Comparison of ENCODE assay signal across 11 mouse cellular contexts in genomic region chr1:162083886-162084478, GRCm38 (mm10).
A peak's percentile ranks its signal among the peaks of the same experiment; 100 is the strongest.
DNase-seq lines count a peak whose midpoint lies in the region; ATAC-seq lines count a peak whose summit lies in the region.
"Had no signal": no experiment of that assay in that cellular context is flagged by ENCODE, and none has a peak within 500 bp of the region (broad histone marks: within the 10 kb centered on the region; RNA-seq: fewer than 3 reads in every experiment).

No protein-coding gene starts in this region.

- H3K4me2 ChIP-seq in kidney, embryonic 15.5 days, result no peak overlapping the region
- H3K4me2 ChIP-seq in midbrain, embryonic 15.5 days, result no peak overlapping the region
- no peak overlapping the region for H3K4me2 ChIP-seq in midbrain, embryonic 13.5 days (replicated peaks)
- no peak overlapping the region for H3K4me2 ChIP-seq in limb, embryonic 11.5 days (ENCODE audit: low read depth, severe bottlenecking)
- H3K4me2 ChIP-seq: neural tube, embryonic 12.5 days had no signal

- H3K9me3 ChIP-seq in kidney, embryonic 15.5 days (replicated peaks), result no peaks in the 10 kb centered on the region
- no peaks in the 10 kb centered on the region for H3K9me3 ChIP-seq in midbrain, embryonic 15.5 days
- no peaks in the 10 kb centered on the region for H3K9me3 ChIP-seq in midbrain, embryonic 13.5 days
- no peaks in the 10 kb centered on the region for H3K9me3 ChIP-seq in limb, embryonic 11.5 days (ENCODE audit: control insufficient read depth, low read length)
- H3K9me3 ChIP-seq: hindbrain, embryonic 10.5 days; neural tube, embryonic 12.5 days had no signal

- WGBS in kidney, embryonic 15.5 days, result 35% methylated on average over 9 of the region's 9 CpGs
- 66% methylated on average over 9 of the region's 9 CpGs for WGBS in midbrain, embryonic 15.5 days
- WGBS in midbrain, embryonic 13.5 days, result 79% methylated on average over 9 of the region's 9 CpGs
- WGBS in limb, embryonic 11.5 days, result 77% methylated on average over 9 of the region's 9 CpGs

- DNase-seq in kidney, adult 11 months, result no peak
- no peak for DNase-seq in limb, embryonic 11.5 days (ENCODE audit: low spot score)
- DNase-seq in cerebellum, postnatal 14 days, result no peak
- DNase-seq in thymus, postnatal 0 days (ENCODE audit: low spot score), result no peak
- DNase-seq: cerebellum, adult 2 months; left cerebral cortex, postnatal 4 days had no signal

- peak overlapping the region; percentile 56 for H3K27ac ChIP-seq in kidney, embryonic 15.5 days
- H3K27ac ChIP-seq in midbrain, embryonic 15.5 days, result 0 out of 2 replicates have a peak overlapping the region, but pooled peaks have one; percentile 17
- H3K27ac ChIP-seq in midbrain, embryonic 13.5 days, result no peak overlapping the region
- 0 out of 2 replicates have a peak overlapping the region, but pooled peaks have one; percentile 39 for H3K27ac ChIP-seq in limb, embryonic 11.5 days (replicated peaks; ENCODE audit: low read depth, low read length)
- H3K27ac ChIP-seq: hindbrain, embryonic 10.5 days; neural tube, embryonic 12.5 days had no signal

- ATAC-seq in kidney, embryonic 15.5 days (replicated peaks; ENCODE audit: low FRiP score), result no peak
- ATAC-seq in midbrain, embryonic 15.5 days (replicated peaks), result no peak
- no peak for ATAC-seq in midbrain, embryonic 13.5 days
- ATAC-seq in limb, embryonic 11.5 days (ENCODE audit: insufficient number of reproducible peaks, low FRiP score, low TSS enrichment, low read depth), result no peak

- no peaks in the 10 kb centered on the region for H3K27me3 ChIP-seq in kidney, embryonic 15.5 days
- H3K27me3 ChIP-seq in midbrain, embryonic 15.5 days (replicated peaks), result no peaks in the 10 kb centered on the region
- H3K27me3 ChIP-seq in midbrain, embryonic 13.5 days, result no peaks in the 10 kb centered on the region
- H3K27me3 ChIP-seq in limb, embryonic 11.5 days (ENCODE audit: control insufficient read depth, insufficient read depth, low read length), result no peaks in the 10 kb centered on the region
- H3K27me3 ChIP-seq: neural tube, embryonic 12.5 days had no signal

- no peaks in the 10 kb centered on the region for H3K36me3 ChIP-seq in kidney, embryonic 15.5 days
- H3K36me3 ChIP-seq in midbrain, embryonic 15.5 days (replicated peaks), result no peaks in the 10 kb centered on the region
- no peaks in the 10 kb centered on the region for H3K36me3 ChIP-seq in midbrain, embryonic 13.5 days
- H3K36me3 ChIP-seq in limb, embryonic 11.5 days (ENCODE audit: control insufficient read depth, insufficient read depth, low read length), result no peaks in the 10 kb centered on the region
- H3K36me3 ChIP-seq: hindbrain, embryonic 10.5 days; neural tube, embryonic 12.5 days had no signal

- no peak overlapping the region for H3K4me3 ChIP-seq in kidney, embryonic 15.5 days (replicated peaks)
- H3K4me3 ChIP-seq in midbrain, embryonic 15.5 days, result no peak overlapping the region
- H3K4me3 ChIP-seq in midbrain, embryonic 13.5 days (replicated peaks), result no peak overlapping the region
- H3K4me3 ChIP-seq in limb, embryonic 11.5 days (ENCODE audit: low read depth, low read length), result no peak overlapping the region
- H3K4me3 ChIP-seq: hindbrain, embryonic 10.5 days; neural tube, embryonic 12.5 days had no signal

- peaks cover 8% of the 10 kb centered on the region; the same call in 1 of the 2 replicates for H3K4me1 ChIP-seq in kidney, embryonic 15.5 days
- H3K4me1 ChIP-seq in midbrain, embryonic 15.5 days, result no peaks in the 10 kb centered on the region
- H3K4me1 ChIP-seq in midbrain, embryonic 13.5 days (replicated peaks), result no peaks in the 10 kb centered on the region
- H3K4me1 ChIP-seq in limb, embryonic 11.5 days (ENCODE audit: control insufficient read depth, insufficient read depth, low read length), result no peaks in the 10 kb centered on the region
- H3K4me1 ChIP-seq: hindbrain, embryonic 10.5 days; neural tube, embryonic 12.5 days had no signal

- H3K9ac ChIP-seq in kidney, embryonic 15.5 days, result no peak overlapping the region
- no peak overlapping the region for H3K9ac ChIP-seq in midbrain, embryonic 15.5 days
- no peak overlapping the region for H3K9ac ChIP-seq in midbrain, embryonic 13.5 days (replicated peaks)
- H3K9ac ChIP-seq in limb, embryonic 11.5 days (ENCODE audit: low read length), result no peak overlapping the region
- H3K9ac ChIP-seq: neural tube, embryonic 12.5 days had no signal
